Mouse (Mus musculus) kidney, adult 2 months (tissue): ENCODE measurements around the gene 1500009C09Rik.

Source experiments
- CTCF ChIP-seq: fragments of 200-500 bp; conservative IDR thresholded peaks from 2 replicates; pipeline ENCODE4 v1.5.1; 2011; ENCODE audit warnings: low read depth, mild to moderate bottlenecking, control low read depth, low read length, moderate library complexity, mixed read lengths; ENCODE audit not compliant: insufficient read depth, insufficient read length
- POLR2A ChIP-seq: fragments of 200-500 bp; IDR thresholded peaks from one replicate; pipeline ENCODE4 v1.6.1; 2011; ENCODE audit warnings: low read depth, low read length, control low read depth

GRCm38 (mm10) chr15:82274593-82274926 is 22.4 kb downstream of the 1500009C09Rik start, which contains the start of gene Sept3:
- TF ChIP-seq POLR2A: no peak
- TF ChIP-seq CTCF: no peak
